Mouse (Mus musculus) heart, postnatal 0 days (tissue): ENCODE measurements around the gene Palld. TPM values are rescaled to one million over a fixed set of nuclear protein-coding genes. Genes with fewer than 3 reads are reported as not detected.

Experiments
- ATAC-seq: fragments of 200-750 bp; cut with Nextera tagmentation; 2 replicates; pipeline ENCODE4 v1.8.0; 2017; ENCODE audit warnings: low read depth, moderate number of reproducible peaks, moderate library complexity; ENCODE audit not compliant: insufficient read depth
- DNase-seq: peaks from one replicate; pipeline ENCODE4 v3.0.0-alpha.2; 2016; ENCODE audit warnings: low spot score
- H3K27ac ChIP-seq: fragments of 300-500 bp; sonication (generic); 2 replicates; pipeline ENCODE4 v1.5.1; 2014; ENCODE audit warnings: low read depth, mild to moderate bottlenecking
- H3K27me3 ChIP-seq: fragments of 300-500 bp; sonication (generic); 2 replicates; pipeline ENCODE4 v1.6.1; 2014; ENCODE audit warnings: low read length, mixed read lengths; ENCODE audit not compliant: control insufficient read depth, insufficient read depth
- H3K36me3 ChIP-seq: fragments of 300-500 bp; sonication (generic); replicated peaks from 2 replicates; pipeline ENCODE4 v1.6.1; 2014; ENCODE audit warnings: low read length, mixed read lengths; ENCODE audit not compliant: control insufficient read depth, insufficient read depth
- H3K4me1 ChIP-seq: fragments of 300-500 bp; sonication (generic); 2 replicates; pipeline ENCODE4 v1.6.1; 2014; ENCODE audit warnings: antibody characterized with exemption; ENCODE audit not compliant: control insufficient read depth, insufficient read depth
- H3K4me2 ChIP-seq: fragments of 300-500 bp; sonication (generic); 2 replicates; pipeline ENCODE4 v1.6.1; 2014; ENCODE audit warnings: low read depth, mild to moderate bottlenecking, low read length, moderate library complexity
- H3K4me3 ChIP-seq: fragments of 300-500 bp; sonication (generic); 2 replicates; pipeline ENCODE4 v1.5.1; 2014; ENCODE audit warnings: low read depth, low read length
- H3K9ac ChIP-seq: fragments of 300-500 bp; sonication (generic); replicated peaks from 2 replicates; pipeline ENCODE4 v1.6.1; 2014; ENCODE audit warnings: low read depth, low read length, mixed read lengths
- H3K9me3 ChIP-seq: fragments of 300-500 bp; sonication (generic); replicated peaks from 2 replicates; pipeline ENCODE4 v1.6.1; 2016; ENCODE audit warnings: low read length; ENCODE audit not compliant: control insufficient read depth
- CTCF ChIP-seq: IDR thresholded peaks from 2 replicates; pipeline ENCODE4 v1.5.1; 2016; ENCODE audit warnings: antibody characterized with exemption, control low read depth, low read depth
- EP300 ChIP-seq: IDR thresholded peaks from 2 replicates; pipeline ENCODE4 v1.6.1; 2016; ENCODE audit warnings: antibody characterized with exemption, low read depth
- WGBS: fragments of 180-500 bp; shearing (Covaris S2); extraction: QIAGEN DNeasy Blood & Tissue Kit; methylation state at CpG from one replicate; pipeline ENCODE4 v1.1.7; 2014; 5-methylcytosine and 5-hydroxymethylcytosine counted together
- polyA plus RNA-seq: library from polyadenylated mRNA; unstranded; fragments of >200 nt; fragmentation: Nextera tagmentation; extraction: Ambion mirVana; gene quantifications from 2 replicates; pipeline ENCODE4 v1.2.1, GENCODE M21; 2015
- total RNA-seq: library from RNA; depleted of rRNA; stranded (reverse); fragments of >200 nt; gene quantifications from 2 replicates; pipeline ENCODE4 v1.2.3, GENCODE M21; 2014; ENCODE audit warnings: low replicate concordance

Palld gene
- total and polyA plus RNA-seq, 2 experiments from 2014 or later: 103 to 127 TPM

DNA sequence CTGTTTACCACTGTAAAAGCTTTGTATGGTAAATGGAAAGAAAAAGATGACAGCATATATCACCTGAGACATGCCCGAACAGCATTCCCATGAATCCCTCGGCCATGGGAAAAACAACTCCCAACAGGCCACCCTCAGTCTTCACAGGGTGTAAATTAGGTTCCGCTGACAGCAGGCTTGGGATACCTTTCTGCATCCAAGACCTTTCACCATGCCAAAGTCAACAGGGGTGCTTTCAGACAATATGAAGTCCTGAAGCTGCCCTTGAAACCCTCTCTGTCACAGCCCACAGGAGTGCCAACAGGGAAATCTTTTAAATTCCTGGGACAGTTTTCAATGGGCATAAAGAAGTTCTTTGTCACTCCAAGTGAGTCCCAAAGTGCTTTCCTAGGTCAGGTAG is 285.4 kb downstream of the Palld start:
- no peak overlapping the region for H3K4me2 ChIP-seq
- no peak overlapping the region for H3K9ac ChIP-seq
- peaks cover 36% of the 10 kb centered on the region for H3K4me1 ChIP-seq
- no peaks in the 10 kb centered on the region for H3K27me3 ChIP-seq
- no peak for DNase-seq
- ATAC-seq: no peak
- H3K4me3 ChIP-seq: no peak overlapping the region
- peak overlapping the region; percentile 67 for H3K27ac ChIP-seq
- 75% methylated on average over 3 of the region's 3 CpGs for WGBS
- H3K9me3 ChIP-seq: no peaks in the 10 kb centered on the region
- TF ChIP-seq CTCF: no peak
- no peak for TF ChIP-seq EP300
- no peaks in the 10 kb centered on the region; the same call in 1 of the 2 replicates for H3K36me3 ChIP-seq

DNA sequence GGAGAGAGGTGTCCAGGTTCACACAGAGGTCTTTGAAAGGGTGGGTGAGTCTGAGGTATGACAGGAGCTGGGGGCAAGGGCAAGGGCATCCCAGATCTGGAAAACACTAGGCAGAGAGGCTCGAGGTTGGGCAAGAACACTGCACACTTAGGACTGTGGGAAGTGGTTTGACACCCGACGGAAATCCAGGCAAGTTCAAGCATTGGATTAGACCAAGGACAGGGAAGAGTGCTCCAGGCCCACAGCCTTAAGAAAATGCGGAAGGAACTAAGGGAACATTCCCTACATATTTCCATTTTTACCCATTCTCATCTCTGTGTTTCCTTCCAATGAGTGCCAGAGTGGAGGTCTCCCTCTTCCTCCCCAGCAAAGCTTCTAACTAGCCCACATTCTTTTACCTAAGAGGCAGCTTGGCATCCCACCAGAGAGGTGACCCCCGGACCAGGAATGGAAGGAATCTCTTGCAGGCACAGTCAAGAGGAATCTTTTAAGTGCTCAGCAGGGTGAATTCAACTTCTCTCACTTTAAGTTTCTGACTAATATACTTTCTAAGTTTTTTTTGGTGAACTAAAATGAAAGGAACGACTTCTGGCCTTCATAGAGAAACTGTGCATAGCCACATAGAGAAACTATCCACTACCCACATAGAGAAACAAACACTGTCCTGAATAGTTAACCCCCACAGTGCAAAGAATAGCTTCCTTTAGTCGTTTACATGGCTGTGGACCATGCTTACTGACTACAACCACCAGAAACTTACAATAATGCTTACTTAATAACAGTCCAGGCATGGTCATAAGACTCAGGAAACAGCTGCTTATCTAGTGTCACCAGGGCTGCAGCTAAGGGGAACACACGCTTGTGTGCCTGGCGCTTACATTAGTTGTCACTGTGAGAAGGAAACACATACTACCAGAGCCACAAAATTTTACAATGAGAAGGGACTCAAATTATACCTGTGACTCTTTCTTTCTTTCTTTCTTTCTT is 286.5 kb downstream of the Palld start:
- H3K9me3 ChIP-seq: no peaks in the 10 kb centered on the region
- WGBS: 33% methylated on average over 9 of the region's 9 CpGs
- H3K27ac ChIP-seq: peak overlapping the region; percentile 76
- no peak overlapping the region for H3K4me3 ChIP-seq
- peak; percentile 84 for ATAC-seq
- no peak overlapping the region for H3K4me2 ChIP-seq
- no peaks in the 10 kb centered on the region for H3K27me3 ChIP-seq
- H3K9ac ChIP-seq: no peak overlapping the region
- peaks cover 30% of the 10 kb centered on the region for H3K4me1 ChIP-seq
- no peaks in the 10 kb centered on the region; the same call in 1 of the 2 replicates for H3K36me3 ChIP-seq
- no peak for TF ChIP-seq EP300
- TF ChIP-seq CTCF: no peak
- peak; percentile 83 for DNase-seq

- Histone ChIP-seq H3K4me2 (no peak overlapping the region), H3K36me3 (0 out of 2 replicates have a peak, but pooled peaks cover 3% of the 10 kb centered on the region), H3K27me3 (no peaks in the 10 kb centered on the region), H3K9me3 (no peaks in the 10 kb centered on the region), H3K4me3 (no peak overlapping the region), H3K27ac (0 out of 2 replicates have a peak overlapping the region, but pooled peaks have one; percentile 0), H3K4me1 (peaks cover 11% of the 10 kb centered on the region; the same call in 1 of the 2 replicates), H3K9ac (no peak overlapping the region)
- 70% methylated on average over 6 of the region's 6 CpGs for WGBS
- no peak for TF ChIP-seq CTCF
- TF ChIP-seq EP300: no peak
- no peak for ATAC-seq
- DNase-seq: no peak
Observed at GRCm38 (mm10) chr8:61611741-61612140, 290.7 kb downstream of the Palld start.

- no peak overlapping the region for H3K27ac ChIP-seq
- H3K36me3 ChIP-seq: 0 out of 2 replicates have a peak, but pooled peaks cover 3% of the 10 kb centered on the region
- H3K9ac ChIP-seq: no peak overlapping the region
- H3K4me3 ChIP-seq: no peak overlapping the region
- DNase-seq (no peak), ATAC-seq (no peak)
- H3K4me2 ChIP-seq: no peak overlapping the region
- no peak for TF ChIP-seq EP300
- no peak for TF ChIP-seq CTCF
- no peaks in the 10 kb centered on the region for H3K9me3 ChIP-seq
- 57% methylated on average over 7 of the region's 7 CpGs for WGBS
- peaks cover 6% of the 10 kb centered on the region; the same call in 1 of the 2 replicates for H3K4me1 ChIP-seq
- H3K27me3 ChIP-seq: no peaks in the 10 kb centered on the region
Observed at GRCm38 (mm10) chr8:61611077-61611476, 291.4 kb downstream of the Palld start.

GRCm38 (mm10) chr8:61610546-61610945 is 291.9 kb downstream of the Palld start:
- H3K4me2 ChIP-seq: no peak overlapping the region
- no peak overlapping the region for H3K9ac ChIP-seq
- H3K4me1 ChIP-seq: 0 out of 2 replicates have a peak, but pooled peaks cover under 1% of the 10 kb centered on the region
- H3K4me3 ChIP-seq: no peak overlapping the region
- WGBS: 66% methylated on average over 5 of the region's 5 CpGs
- H3K9me3 ChIP-seq: no peaks in the 10 kb centered on the region
- TF ChIP-seq EP300 (no peak), CTCF (no peak)
- no peak for ATAC-seq
- H3K27me3 ChIP-seq: no peaks in the 10 kb centered on the region
- no peak for DNase-seq
- H3K27ac ChIP-seq: 0 out of 2 replicates have a peak overlapping the region, but pooled peaks have one; percentile 5
- H3K36me3 ChIP-seq: 0 out of 2 replicates have a peak, but pooled peaks cover 3% of the 10 kb centered on the region
